Mouse (Mus musculus) layer of hippocampus, adult 18-20 months (tissue): ENCODE measurements around the gene Gm20817. TPM values are rescaled to one million over a fixed set of nuclear protein-coding genes. Genes with fewer than 3 reads are reported as not detected.
"Not testable (repeated sequence)": the region's sequence is repeated elsewhere in the genome, so short reads cannot be mapped to it uniquely, and the experiment has no call there.

Source experiments
- DNase-seq, 2 experiments: peaks; one replicate each; pipeline ENCODE4 v3.0.0; 2022; ENCODE audit warnings: low spot score in 2 of 2
- long read RNA-seq: library from polyadenylated mRNA; stranded (forward); transcript quantifications from one replicate; pipeline ENCODE4 v2.0.0, GENCODE M21; 2021
- total RNA-seq, 2 experiments: library from RNA; stranded (reverse); gene quantifications; 2 replicates each; pipeline ENCODE4 v1.2.3; 2021

The Gm20817 gene
- total RNA-seq = not detected
- long read RNA-seq = 0 reads

DNA sequence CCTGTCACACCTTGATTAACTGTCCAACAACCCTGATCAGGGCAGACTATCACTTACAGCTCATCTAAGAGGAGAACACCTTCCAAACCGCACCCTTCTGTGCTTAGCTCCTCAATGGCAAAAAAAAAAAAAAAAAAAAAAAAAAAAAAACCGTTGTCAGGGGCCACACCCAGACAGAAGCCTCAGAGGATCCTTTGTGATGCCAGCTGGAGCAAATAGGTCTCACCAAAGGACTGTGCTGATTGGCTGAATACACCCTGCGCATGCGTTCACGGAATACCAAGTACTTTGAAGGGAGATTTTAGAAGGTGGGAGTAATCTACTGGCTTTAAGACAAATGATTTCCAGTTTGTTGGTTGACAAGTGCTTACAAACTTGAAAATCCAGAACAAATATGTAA lies at the start of gene Gm20817:
Gm20817 (minus strand) TSS at position 101 of the 400 bp plus-strand sequence.
- not testable (repeated sequence) for DNase-seq
